Mouse (Mus musculus) hindbrain, embryonic 12.5 days (tissue): Measurements from ENCODE around the gene Unkl. TPM values are rescaled to one million over a fixed set of nuclear protein-coding genes. Genes with fewer than 3 reads are reported as not detected.

Experiments used
- ATAC-seq: fragments of 200-750 bp; cut with Nextera tagmentation; 2 replicates; pipeline ENCODE4 v1.8.0; 2017; ENCODE audit warnings: moderate TSS enrichment; ENCODE audit not compliant: low FRiP score
- H3K27ac ChIP-seq: fragments of 300-500 bp; sonication (generic); 2 replicates; pipeline ENCODE4 v1.5.1; 2016; ENCODE audit warnings: mild to moderate bottlenecking
- H3K27me3 ChIP-seq: fragments of 300-500 bp; sonication (generic); 2 replicates; pipeline ENCODE4 v1.6.1; 2016; ENCODE audit warnings: mild to moderate bottlenecking
- H3K36me3 ChIP-seq: fragments of 300-500 bp; sonication (generic); 2 replicates; pipeline ENCODE4 v1.6.1; 2016; ENCODE audit warnings: mild to moderate bottlenecking
- H3K4me1 ChIP-seq: fragments of 300-500 bp; sonication (generic); 2 replicates; pipeline ENCODE4 v1.6.1; 2016
- H3K4me2 ChIP-seq: fragments of 300-500 bp; sonication (generic); replicated peaks from 2 replicates; pipeline ENCODE4 v1.6.1; 2016; ENCODE audit warnings: mild to moderate bottlenecking
- H3K4me3 ChIP-seq: fragments of 300-500 bp; sonication (generic); 2 replicates; pipeline ENCODE4 v1.5.1; 2016; ENCODE audit warnings: mild to moderate bottlenecking
- H3K9ac ChIP-seq: fragments of 300-500 bp; sonication (generic); 2 replicates; pipeline ENCODE4 v1.6.1; 2016; ENCODE audit warnings: mild to moderate bottlenecking, moderate library complexity
- H3K9me3 ChIP-seq: fragments of 300-500 bp; sonication (generic); replicated peaks from 2 replicates; pipeline ENCODE4 v1.6.1; 2016; ENCODE audit warnings: mild to moderate bottlenecking
- WGBS: fragments of 180-500 bp; shearing (Covaris S2); methylation state at CpG from one replicate; pipeline ENCODE4 v1.1.7; 2016; 5-methylcytosine and 5-hydroxymethylcytosine counted together
- polyA plus RNA-seq: library from polyadenylated mRNA; unstranded; fragments of >200 nt; fragmentation: Nextera tagmentation; extraction: Ambion mirVana; gene quantifications from 2 replicates; pipeline ENCODE4 v1.2.1, GENCODE M21; 2016

Gene Unkl
- polyA plus RNA-seq, 1 experiment from 2014 or later: 13.0 TPM

DNA sequence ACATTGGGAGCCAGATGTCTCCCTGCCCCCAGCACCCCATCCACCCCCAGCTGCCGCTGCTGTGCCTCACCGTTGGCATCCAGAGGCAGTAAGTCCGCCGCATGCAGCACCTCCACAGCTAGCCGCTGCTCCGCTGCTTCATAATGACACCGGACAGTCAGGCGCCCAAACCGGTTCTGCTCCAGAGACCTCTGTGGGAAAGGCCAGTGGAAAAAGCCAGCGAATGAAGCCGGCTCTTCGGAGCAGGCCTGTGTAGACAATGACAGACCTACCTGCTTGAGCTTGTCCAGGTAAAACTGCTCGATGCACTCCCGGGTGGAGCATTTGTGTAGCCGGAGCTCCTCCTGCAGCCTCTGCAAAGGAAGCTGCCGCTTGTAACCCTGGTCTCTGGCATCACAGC is 56.0 kb downstream of the Unkl start:
- no peak for ATAC-seq
- Histone ChIP-seq H3K36me3 (peaks cover 40% of the 10 kb centered on the region), H3K27ac (no peak overlapping the region), H3K4me3 (no peak overlapping the region), H3K9ac (no peak overlapping the region), H3K4me2 (no peak overlapping the region), H3K27me3 (no peaks in the 10 kb centered on the region), H3K9me3 (no peaks in the 10 kb centered on the region), H3K4me1 (peaks cover 14% of the 10 kb centered on the region)
- WGBS: 83% methylated on average over 16 of the region's 16 CpGs

DNA sequence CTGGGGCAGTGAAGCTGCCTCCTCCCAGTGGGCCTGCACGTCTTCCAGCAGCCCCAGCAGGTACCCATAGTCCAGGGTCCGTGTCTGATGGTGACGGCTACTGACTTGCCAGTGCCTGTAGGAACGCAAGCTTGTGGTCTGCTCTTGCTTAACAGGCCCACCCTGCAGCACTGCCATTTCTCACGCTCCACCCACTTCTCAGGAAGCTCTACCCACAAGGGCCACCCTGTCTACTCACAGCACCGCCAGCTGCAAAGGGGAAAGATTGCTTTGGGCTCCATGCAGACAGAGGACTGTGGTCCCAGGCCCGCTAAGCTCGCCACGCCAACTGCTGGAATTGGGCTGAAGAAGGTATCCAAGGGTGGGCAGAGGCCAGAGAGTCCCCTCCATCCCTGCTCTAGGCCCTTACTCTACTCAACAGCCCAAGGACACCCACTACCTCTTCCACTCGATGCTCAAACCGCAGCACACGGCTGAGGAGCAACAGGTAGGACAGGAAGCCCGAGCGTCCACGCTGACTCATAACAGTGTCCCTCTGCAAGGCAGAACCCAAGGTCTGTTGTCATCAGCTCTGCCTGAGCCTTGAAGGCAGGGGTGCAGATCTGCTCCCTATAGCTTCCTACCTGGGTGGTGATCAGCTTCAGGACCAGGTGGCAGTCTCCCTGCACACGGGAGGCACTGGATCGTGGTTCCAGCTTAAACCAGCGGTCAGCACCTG is 60.0 kb downstream of the Unkl start:
- H3K4me3 ChIP-seq: no peak overlapping the region
- H3K27me3 ChIP-seq: peaks cover 3% of the 10 kb centered on the region; the same call in 1 of the 2 replicates
- 84% methylated on average over 18 of the region's 18 CpGs for WGBS
- no peak overlapping the region for H3K27ac ChIP-seq
- no peaks in the 10 kb centered on the region for H3K9me3 ChIP-seq
- peaks cover 28% of the 10 kb centered on the region for H3K36me3 ChIP-seq
- H3K9ac ChIP-seq: no peak overlapping the region
- ATAC-seq: no peak
- H3K4me2 ChIP-seq: no peak overlapping the region
- H3K4me1 ChIP-seq: peaks cover 15% of the 10 kb centered on the region

DNA sequence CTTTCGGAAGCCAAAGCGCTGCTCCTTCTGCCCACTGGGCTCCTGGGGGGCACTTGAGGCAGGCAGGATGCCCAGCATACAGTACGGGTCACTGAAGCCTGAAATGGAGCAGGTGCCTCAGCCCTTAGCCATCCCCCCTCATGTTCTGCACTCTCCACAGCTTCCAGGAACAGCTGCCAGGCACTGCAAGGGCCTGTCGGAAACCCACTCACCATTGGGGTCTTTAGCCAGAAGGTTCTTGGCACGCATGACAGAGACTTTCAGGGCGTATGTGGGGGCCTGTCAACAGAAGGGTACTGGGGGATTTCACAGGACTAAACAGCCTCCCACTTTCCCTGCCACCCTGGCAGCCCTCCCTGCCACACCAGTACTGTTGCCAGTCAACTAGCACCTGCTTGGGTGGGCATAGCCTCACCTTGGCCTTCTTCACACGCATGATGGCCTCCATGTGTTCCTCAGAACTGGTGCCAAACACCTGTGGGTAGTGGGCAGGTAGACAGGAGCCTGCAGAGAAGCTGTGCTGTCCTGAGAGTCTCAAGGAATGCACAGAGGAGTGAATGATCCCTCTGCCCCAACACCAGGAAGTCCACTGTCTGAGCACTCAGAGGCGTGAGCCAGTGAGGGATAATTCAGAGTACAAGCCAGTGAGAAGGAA is 62.1 kb downstream of the Unkl start:
- no peak overlapping the region for H3K4me3 ChIP-seq
- no peak for ATAC-seq
- peaks cover 23% of the 10 kb centered on the region for H3K27me3 ChIP-seq

DNA sequence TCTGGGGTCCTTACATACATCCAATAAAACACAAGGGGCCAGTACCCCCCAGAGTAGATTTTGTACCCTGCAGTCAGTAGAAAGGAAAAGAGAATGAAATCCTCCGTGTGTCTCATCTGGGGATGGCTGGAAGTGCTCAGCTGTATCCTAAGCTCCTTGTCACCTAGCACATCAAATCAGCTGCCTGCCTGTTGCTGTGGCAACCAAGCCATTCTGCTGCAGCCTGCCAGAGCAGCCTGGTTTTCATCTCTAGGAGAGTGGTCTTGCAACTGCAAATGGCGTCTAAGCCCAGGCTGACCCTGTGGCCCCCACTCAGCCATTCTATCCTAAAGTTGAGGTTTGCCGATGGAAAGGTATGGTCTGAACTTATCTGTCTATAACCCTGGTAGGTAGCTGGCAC is 64.4 kb downstream of the Unkl start:
- H3K36me3 ChIP-seq: no peaks in the 10 kb centered on the region
- H3K9me3 ChIP-seq: no peaks in the 10 kb centered on the region
- peak overlapping the region; percentile 33; the same call in 1 of the 2 replicates for H3K9ac ChIP-seq
- H3K4me1 ChIP-seq: peaks cover 45% of the 10 kb centered on the region
- H3K27ac ChIP-seq: peak overlapping the region; percentile 68
- 18% methylated on average over 3 of the region's 3 CpGs for WGBS
- H3K4me2 ChIP-seq: no peak overlapping the region; the same call in 1 of the 2 replicates
- no peak overlapping the region for H3K4me3 ChIP-seq
- peaks cover 39% of the 10 kb centered on the region for H3K27me3 ChIP-seq
- ATAC-seq: peak; percentile 24; the same call in 1 of the 2 replicates

More for the DNA sequence above, 62.1 kb downstream of the Unkl start:
- 80% methylated on average over 8 of the region's 8 CpGs for WGBS
- Histone ChIP-seq H3K27ac (no peak overlapping the region), H3K36me3 (peaks cover 7% of the 10 kb centered on the region; the same call in 1 of the 2 replicates), H3K4me1 (peaks cover 33% of the 10 kb centered on the region), H3K4me2 (no peak overlapping the region), H3K9ac (no peak overlapping the region), H3K9me3 (no peaks in the 10 kb centered on the region)

DNA sequence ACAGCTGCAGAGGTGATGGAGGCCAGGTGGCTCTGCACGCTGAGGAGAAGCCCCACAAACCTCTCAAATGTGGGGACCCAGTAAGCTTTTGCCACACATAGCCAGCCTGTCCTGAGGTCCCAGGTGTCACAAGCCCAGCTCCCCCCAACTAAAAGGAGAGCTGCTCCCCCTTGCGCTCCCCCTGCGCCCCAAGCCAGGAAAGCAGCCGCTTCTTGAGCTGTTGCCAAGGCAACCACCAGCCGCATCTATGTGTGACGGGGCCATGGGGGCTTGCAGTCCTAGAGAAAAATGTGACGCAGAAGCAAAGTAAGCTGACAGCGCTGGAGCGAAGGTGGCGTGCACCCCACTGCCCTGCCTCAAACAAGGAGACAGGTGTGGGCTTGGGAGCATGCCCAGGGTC is 65.6 kb downstream of the Unkl start:
- Histone ChIP-seq H3K27me3 (peaks cover 39% of the 10 kb centered on the region), H3K9ac (0 out of 2 replicates have a peak overlapping the region, but pooled peaks have one; percentile 2), H3K9me3 (no peaks in the 10 kb centered on the region), H3K4me2 (peak overlapping the region; percentile 33), H3K36me3 (no peaks in the 10 kb centered on the region), H3K4me1 (peaks cover 48% of the 10 kb centered on the region), H3K4me3 (peak overlapping the region; percentile 11), H3K27ac (peak overlapping the region; percentile 55; the same call in 1 of the 2 replicates)
- peak; percentile 20; the same call in 1 of the 2 replicates for ATAC-seq
- 15% methylated on average over 10 of the region's 10 CpGs for WGBS

DNA sequence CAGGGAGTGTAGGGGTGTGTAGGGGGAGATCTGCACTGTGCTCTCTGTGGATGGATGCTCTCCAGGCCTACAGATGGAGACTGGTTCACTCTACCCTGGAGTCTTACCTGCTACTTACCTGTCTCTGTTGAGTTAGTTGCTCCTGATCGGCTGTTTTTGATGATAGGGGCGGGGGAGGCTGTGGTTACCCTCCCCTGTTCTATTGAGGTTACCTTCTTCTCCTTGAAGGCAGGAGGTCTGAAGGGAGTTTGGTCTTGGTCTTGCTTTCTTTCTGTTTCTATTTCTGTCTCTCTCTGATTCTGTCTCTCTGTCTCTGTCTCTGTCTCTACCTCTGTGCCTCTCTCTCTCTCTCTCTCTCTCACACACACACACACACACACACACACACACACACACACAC is 66.9 kb downstream of the Unkl start:
- Histone ChIP-seq H3K9ac (no peak overlapping the region), H3K4me2 (no peak overlapping the region), H3K27me3 (peaks cover 39% of the 10 kb centered on the region), H3K4me1 (peaks cover 48% of the 10 kb centered on the region), H3K27ac (no peak overlapping the region), H3K36me3 (peaks cover 10% of the 10 kb centered on the region), H3K9me3 (no peaks in the 10 kb centered on the region), H3K4me3 (no peak overlapping the region)
- no peak for ATAC-seq
- 67% methylated on average over 2 of the region's 2 CpGs for WGBS

DNA sequence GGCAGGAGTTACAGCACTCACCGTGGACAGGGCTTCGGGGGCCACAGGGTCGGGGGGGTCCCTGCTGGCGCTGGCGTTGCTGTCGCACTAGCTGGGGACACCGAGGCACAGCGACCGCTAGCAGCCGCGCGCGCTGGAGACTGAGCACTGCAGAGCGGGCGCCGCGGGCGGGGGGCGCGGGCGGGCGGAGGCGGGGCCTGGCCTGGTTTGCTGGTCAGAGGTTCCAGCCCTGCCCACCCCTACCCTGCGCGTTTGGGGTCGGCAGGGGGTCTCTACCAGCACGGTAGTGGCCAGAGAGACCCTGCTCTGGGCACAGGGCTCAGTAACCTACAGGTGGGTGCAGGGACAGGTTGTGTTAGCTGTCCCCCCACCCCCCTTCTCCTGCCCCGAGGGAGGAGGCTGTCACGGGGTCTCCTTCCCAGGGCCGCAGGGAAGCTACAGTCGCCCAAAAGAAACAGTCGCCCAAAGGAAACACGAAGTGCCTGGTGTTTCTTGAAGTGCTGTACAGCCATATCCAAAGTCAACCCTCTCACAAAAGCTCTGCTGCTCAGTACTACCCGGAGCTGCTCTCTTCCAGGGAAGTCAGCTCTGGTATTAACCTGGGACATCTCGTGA is 68.0 kb downstream of the Unkl start, which contains the start of gene Baiap3:
Gene Baiap3 (minus strand): TSS at position 225 of the 615 bp plus-strand sequence.
- Histone ChIP-seq H3K4me3 (peak within 1 kb of the TSS; percentile 31), H3K27ac (no peak within 1 kb of the TSS), H3K36me3 (peaks cover 13% of the 10 kb centered on the region), H3K4me1 (peaks cover 48% of the 10 kb centered on the region), H3K9me3 (no peaks in the 10 kb centered on the region), H3K4me2 (peak within 1 kb of the TSS; percentile 59), H3K9ac (peak within 1 kb of the TSS; percentile 51), H3K27me3 (peaks cover 39% of the 10 kb centered on the region)
- peak; percentile 39; the same call in 1 of the 2 replicates for ATAC-seq
- WGBS: 5% methylated on average over 34 of the region's 35 CpGs

DNA sequence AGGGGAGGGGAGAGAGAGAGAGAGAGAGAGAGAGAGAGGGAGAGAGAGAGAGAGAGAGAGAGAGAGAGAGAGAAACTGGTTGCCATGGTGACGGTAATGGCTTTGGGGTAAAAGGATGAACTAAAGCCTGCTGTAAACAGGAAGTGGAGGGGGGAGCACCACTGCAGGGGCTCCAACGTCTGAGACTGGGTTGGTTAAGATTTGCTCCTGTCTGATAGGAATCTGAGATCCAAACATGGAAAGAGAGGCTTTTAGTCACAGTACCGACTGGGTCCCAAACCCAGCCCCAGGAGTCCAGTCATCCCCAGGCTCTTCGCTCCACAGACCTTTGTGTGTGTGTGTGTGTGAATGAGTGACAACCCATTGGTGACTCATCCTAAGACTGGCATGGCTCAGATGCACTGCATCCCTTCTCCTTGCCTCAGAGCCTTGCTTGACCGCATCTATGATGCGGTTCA is 69.6 kb downstream of the Unkl start:
- peaks cover 19% of the 10 kb centered on the region for H3K36me3 ChIP-seq
- H3K4me1 ChIP-seq: peaks cover 37% of the 10 kb centered on the region
- H3K9ac ChIP-seq: no peak overlapping the region
- no peak overlapping the region for H3K4me3 ChIP-seq
- ATAC-seq: no peak
- no peak overlapping the region for H3K4me2 ChIP-seq
- H3K9me3 ChIP-seq: no peaks in the 10 kb centered on the region
- no peak overlapping the region for H3K27ac ChIP-seq
- peaks cover 39% of the 10 kb centered on the region for H3K27me3 ChIP-seq
- 54% methylated on average over 6 of the region's 6 CpGs for WGBS

DNA sequence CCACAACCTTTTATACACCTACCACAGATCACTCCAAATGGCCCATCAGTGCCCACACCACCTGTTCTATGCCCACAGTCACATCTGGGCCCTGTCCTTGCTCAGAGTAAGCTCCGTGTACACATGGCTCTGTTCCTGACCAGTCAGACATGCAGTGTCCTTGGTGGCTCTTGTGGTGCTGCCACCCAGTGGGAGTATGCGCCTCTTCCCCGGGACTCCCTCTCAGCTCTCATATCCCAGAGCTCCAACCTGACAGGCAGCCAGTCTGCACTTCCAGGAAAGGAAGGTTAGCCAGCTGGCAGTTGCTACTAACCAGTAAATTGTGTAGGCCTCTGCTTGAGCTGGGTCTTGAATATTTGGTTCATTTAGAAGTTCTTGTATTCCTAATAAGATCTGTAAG is 76.3 kb downstream of the Unkl start:
- H3K4me1 ChIP-seq: peaks cover 2% of the 10 kb centered on the region; the same call in 1 of the 2 replicates
- 74% methylated on average over 3 of the region's 3 CpGs for WGBS
- no peak overlapping the region for H3K4me2 ChIP-seq
- H3K4me3 ChIP-seq: no peak overlapping the region
- peaks cover 79% of the 10 kb centered on the region for H3K36me3 ChIP-seq
- no peak overlapping the region for H3K9ac ChIP-seq
- H3K9me3 ChIP-seq: no peaks in the 10 kb centered on the region
- ATAC-seq: no peak
- no peak overlapping the region for H3K27ac ChIP-seq
- no peaks in the 10 kb centered on the region for H3K27me3 ChIP-seq

DNA sequence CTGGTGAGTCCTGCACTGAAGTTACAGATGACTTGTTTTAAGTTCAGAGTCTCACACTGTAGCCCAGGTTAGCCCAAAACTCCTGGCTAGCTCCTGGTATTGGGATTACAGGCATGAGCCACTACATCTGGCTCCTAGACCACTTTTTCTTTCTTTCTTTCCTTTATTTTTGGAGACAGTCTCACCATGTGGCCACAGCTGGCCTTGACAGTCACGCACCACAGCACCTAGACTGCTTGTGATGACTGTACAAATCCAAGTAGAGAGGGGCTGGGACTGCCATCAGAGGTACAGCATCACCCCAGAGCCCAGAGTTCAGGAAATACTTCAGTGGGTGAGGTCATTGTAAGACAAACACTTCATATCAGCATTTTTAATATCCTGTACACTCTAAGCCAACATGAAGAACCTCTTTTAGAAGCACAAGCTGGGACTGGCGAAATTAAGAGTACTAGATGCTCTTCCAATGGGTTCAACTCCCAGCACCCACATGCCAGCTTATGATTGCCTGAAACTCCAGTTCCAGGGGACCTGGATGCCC is 82.7 kb downstream of the Unkl start:
- H3K27ac ChIP-seq: no peak overlapping the region
- peak overlapping the region; percentile 10; the same call in 1 of the 2 replicates for H3K4me3 ChIP-seq
- H3K9ac ChIP-seq: 0 out of 2 replicates have a peak overlapping the region, but pooled peaks have one; percentile 10
- 85% methylated on average over 2 of the region's 2 CpGs for WGBS
- no peaks in the 10 kb centered on the region for H3K27me3 ChIP-seq
- ATAC-seq: no peak
- H3K36me3 ChIP-seq: peaks cover 39% of the 10 kb centered on the region
- H3K9me3 ChIP-seq: no peaks in the 10 kb centered on the region
- H3K4me1 ChIP-seq: peaks cover 36% of the 10 kb centered on the region
- peak overlapping the region; percentile 99 for H3K4me2 ChIP-seq

DNA sequence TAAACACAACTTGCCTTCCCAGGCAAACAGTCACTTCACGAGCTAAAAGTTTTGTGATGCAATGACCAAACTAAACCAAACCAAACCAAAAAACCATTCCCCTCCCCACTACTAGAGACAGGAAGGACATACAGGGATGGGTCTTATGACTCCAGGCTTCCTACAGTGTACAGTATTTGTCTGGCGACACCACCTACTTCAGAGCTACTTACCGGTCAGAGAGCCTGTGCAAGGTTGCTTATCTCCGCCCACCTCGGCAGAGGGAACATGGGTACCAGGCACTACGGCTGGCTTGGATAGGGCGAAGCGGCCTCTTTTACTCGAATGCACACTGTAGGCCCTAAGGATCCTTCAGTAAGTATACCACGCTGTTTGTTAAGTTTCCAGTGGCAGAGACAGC is 84.1 kb downstream of the Unkl start:
- Histone ChIP-seq H3K4me2 (peak overlapping the region; percentile 99), H3K4me3 (peak overlapping the region; percentile 98), H3K27ac (peak overlapping the region; percentile 98)

More for the DNA sequence above, 84.1 kb downstream of the Unkl start:
- Histone ChIP-seq H3K4me1 (peaks cover 36% of the 10 kb centered on the region), H3K9ac (peak overlapping the region; percentile 100), H3K9me3 (no peaks in the 10 kb centered on the region), H3K36me3 (peaks cover 24% of the 10 kb centered on the region), H3K27me3 (no peaks in the 10 kb centered on the region)
- ATAC-seq: no peak
- WGBS: 1% methylated on average over 10 of the region's 10 CpGs
